Mouse (Mus musculus) small intestine, adult 2 months (tissue): ENCODE results near the gene Sacm1l.

Experiments used
- CTCF ChIP-seq: fragments of 200-500 bp; IDR thresholded peaks from 2 replicates; pipeline ENCODE4 v1.5.1; 2012; ENCODE audit warnings: low read depth, mild to moderate bottlenecking, control low read depth, inconsistent platforms, low read length, moderate library complexity, mixed read lengths; ENCODE audit not compliant: insufficient replicate concordance, insufficient read length; ENCODE audit errors: extremely low read depth
- POLR2A ChIP-seq: fragments of 200-500 bp; IDR thresholded peaks from 2 replicates; pipeline ENCODE4 v1.6.1; 2012; ENCODE audit warnings: low read depth, mild to moderate bottlenecking, control low read depth, inconsistent platforms, low read length, moderate library complexity

DNA sequence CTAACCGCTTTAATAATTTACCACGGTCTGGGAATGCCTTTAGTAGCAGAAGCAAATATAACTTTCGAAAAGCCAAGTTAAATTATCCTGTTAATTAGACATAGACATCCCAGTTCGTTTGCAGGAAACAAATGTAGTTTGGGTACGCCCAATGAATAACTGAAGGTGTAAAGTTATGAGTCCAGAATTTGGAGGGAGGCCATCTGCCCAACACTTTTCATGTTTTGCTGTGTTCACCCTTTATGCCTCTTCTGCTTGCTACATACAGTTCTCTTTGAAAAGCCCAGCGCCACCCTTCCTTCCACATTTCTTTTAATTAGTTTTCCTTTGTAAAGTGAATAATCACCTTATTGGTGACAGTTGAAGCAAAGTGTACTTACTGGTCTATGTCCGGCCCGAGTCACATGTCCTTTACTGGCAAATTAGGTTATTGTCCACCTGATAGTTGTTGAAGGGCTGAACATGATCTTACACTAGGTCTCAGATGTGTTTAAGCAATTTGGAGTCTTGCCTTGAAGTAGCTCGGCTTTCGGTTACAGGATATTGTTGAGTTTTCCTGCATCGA, 1.1 kb downstream of the Sacm1l start:
- no peak for TF ChIP-seq POLR2A
- no peak for TF ChIP-seq CTCF
